Mouse (Mus musculus): ENCODE data around the gene Immp2l. TPM values are rescaled to one million over a fixed set of nuclear protein-coding genes. Genes with fewer than 3 reads are reported as not detected.

Immp2l gene
- total RNA-seq, 2 experiments from 2014 or later = 33.7 to 34.9 TPM

DNA sequence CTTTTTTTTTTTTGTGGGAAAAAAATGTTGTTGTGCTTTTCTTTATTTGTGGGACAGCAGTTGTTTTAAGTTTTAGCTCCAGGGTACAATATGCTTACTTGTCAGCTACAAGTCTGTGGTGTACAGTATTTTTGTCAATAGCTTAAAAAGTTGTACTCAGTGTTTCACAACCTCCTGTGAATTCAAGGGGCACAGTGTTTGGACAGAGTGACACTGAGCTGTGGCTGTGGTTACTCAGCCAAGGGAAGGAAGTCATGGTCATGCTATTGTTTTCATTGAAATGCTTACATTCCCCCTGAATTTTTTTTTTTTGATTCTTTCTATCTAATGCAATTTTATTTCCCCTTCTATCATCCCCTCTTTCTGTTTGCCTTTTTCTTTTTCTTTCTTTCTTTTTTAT is 159.0 kb downstream of the Immp2l start:
- DNase-seq = no peak

DNA sequence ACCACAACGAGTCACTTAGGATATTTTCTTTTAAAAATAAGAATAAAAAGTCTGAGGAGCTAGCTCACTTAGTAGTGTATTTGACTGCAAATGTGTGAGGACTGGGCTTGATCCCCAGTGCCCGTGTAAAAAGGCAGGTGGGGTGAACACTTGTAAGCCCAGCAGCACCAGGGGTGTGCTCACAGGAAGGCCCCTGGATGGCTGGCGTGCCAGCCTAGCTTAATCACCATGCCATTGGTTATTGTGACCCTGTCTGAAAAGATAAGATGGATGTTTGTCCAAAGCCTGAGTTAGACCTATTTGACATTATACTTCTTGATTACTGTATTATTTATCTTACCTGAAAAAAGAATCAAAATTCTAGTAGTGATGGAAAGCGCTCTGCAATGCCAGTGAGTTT is 161.2 kb downstream of the Immp2l start:
- no peak for DNase-seq

DNA sequence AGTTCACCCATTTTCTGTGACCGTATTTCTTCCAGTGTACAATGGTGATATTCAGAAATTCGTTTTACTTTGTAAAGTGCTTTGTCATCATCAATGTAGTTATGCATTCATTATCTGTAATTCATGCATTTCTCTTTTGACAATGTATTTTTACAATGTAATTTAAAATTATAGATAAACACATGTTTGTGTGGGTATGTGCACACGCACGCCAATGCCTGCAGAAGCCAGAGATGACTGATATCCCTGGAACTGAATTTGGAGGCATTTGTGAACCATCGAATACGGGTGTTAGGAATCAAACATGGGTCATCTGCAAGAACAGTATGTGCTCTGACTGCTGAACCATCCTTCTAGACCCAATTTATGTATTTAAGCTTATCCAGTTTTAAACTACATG is 161.6 kb downstream of the Immp2l start:
- no peak for DNase-seq

DNA sequence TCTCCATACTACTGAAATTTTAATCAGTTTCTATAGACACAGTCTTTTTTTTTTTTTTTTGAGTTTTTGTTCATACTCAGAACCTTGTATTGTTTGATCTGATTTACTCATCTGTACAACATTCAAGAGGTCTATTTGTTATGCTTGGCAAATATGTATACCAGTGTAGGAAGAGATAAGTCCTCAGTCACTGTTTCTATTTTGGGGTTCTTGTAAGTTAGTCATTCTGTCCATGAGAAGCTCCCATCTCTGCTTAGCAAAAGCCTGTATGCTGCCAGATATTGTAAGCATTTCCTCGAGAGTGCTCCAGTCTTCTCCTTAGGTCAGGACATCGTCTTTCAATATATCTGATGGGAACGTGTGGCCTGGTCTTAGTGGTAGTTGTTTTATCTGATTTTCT is 168.9 kb downstream of the Immp2l start:
- DNase-seq = no peak

DNA sequence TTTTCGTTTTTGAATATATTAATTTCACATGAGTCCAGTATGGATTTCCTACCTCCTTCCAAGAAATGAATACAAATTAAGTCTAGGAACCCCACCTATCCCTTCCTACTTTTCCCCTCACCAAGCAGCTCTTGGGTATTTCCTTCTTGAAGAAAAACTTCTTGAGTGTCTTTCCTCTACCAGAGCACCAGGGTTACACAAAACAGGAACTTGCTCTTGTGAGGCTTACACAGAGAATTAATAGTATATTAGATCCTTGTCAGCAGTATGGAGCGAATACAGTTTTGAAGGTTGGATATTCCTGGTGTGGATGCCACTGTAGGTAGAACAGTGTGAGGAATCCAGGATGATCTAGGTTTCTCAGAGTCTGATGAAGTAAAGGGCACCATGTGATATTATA is 172.5 kb downstream of the Immp2l start:
- DNase-seq = no peak

DNA sequence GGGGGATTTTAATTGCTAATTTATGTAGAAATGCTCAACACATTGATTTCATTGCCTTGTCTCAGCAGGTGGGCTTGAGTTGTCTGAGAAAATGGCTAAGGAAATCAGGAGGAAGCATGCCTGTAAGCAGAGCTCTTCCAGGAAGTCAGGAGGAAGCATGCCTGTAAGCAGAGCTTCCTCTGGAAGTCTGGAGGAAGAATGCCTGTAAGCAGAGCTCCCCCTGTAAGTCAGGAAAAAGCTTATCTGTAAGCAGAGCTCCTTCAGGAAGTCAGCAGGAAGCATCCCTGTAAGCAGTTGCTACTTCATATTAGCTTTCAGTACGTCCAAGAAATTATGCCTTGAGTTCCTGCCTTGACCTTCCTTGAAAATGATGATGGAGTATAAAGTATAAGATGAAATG is 191.3 kb downstream of the Immp2l start:
- no peak for DNase-seq

DNA sequence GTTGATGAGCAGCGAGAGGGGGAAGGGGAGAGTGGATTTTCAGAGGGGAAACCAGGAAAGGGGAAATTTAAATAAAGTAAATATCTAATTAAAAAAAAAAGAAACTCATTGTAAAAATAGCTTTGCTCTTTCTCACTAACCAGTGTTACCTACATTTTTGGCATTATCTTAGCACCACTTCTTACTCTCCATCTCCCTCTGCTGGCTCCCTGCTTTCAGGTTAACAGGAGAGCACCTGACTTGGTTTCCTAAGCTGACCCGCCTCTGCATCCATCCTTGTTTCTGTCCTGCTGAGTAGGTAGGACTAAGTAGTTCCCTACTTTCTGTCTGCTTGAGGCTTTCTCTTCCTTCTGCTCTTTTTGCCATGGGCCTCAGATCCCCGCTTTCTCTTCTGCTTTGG is 198.0 kb downstream of the Immp2l start:
- DNase-seq = peak in 1 of 2 experiments; percentile 17

DNA sequence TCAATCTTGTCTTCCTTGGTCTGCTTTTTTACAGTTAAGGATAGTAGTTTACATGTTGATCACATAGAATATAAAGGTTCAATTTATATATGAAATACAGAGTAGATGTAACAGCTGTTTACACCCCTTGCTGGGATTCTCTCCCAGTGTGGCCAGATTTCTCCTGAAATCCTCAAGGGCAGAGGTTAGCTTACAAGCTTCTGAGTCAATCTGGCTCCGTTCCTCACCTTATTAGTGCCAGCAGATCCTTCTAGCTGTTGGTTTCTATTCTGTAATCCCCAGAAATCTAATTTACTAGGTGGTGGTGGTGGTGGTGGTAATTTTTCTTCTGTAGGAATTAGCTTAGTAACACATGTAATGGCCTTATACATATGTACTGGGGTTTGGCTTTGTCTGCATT is 199.8 kb downstream of the Immp2l start:
- DNase-seq = no peak

DNA sequence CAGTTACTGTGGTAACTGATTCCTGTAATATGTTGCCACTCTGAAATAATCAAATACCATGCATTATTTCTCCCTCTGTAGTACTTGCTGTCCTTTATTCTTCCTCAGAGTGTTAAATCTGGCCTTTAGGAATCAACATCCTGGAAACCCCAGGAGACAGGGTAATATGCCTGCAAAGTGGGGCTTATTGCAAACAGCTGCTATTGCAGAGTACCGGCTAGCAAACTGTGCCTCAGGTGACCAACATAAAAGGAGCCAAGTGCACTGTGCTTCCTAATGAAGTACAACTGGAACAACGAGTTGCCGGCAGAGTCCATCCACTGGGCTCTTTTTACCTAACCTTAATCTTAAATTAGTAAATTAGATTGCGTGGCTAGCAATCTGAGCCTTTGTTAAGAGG is 200.6 kb downstream of the Immp2l start:
- DNase-seq = no peak

DNA sequence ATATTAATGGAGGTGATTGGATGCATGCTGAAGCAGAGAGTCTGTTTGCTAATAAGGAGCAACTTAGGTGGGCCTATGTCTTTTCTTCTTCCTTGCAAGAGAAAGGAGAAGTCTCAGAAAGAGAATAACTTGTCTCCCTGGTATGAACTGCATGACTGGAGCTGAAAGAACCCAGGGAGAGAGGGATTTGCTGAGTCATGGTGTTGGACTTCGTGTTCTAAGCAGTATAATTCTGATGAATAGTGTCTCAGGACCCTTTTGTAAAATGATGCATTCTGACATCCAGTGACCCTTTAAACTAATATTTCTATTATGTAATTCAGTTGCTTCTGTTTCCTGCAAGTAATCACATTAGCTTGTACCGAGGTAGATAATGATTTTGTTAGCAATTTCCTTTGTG is 208.1 kb downstream of the Immp2l start:
- no peak for DNase-seq

DNA sequence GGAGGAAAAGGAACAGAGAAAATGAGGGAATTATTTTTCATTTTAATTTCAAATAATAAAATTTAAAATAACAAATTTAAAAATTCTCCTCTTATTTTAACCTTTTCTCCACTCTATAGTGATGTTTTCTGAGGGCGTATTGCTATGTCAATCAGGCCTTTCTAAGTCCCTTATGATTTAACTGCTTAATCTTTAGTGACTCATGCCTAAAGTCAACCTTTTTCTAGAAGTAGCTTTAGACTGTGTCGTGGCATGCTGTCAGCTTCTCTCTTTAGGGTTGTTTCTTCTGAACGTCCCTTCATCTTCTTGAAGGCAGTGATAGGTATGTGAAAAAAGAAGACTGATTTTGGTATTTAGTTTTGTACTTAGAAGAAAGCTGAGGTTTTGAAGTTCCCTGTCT is 214.0 kb downstream of the Immp2l start:
- DNase-seq = no peak

DNA sequence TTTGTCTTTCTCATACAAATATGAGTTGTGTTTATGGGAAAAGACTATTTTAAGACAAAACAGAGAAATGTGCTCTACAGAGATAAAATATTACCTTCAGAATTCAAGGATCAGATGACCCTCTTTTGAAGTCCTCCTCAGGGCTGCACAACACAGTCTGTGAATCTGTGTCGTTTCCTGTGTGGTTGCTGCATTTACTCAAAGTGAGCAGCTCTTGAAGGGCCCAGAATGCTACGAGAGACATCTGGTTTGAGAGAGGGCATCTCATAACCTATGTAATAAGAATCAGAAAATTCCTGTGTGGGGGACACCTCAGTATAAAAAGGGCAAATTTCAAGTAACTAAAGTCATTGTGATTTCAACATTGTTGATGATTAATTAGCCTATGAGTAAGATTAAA is 217.3 kb downstream of the Immp2l start:
- no peak for DNase-seq

DNA sequence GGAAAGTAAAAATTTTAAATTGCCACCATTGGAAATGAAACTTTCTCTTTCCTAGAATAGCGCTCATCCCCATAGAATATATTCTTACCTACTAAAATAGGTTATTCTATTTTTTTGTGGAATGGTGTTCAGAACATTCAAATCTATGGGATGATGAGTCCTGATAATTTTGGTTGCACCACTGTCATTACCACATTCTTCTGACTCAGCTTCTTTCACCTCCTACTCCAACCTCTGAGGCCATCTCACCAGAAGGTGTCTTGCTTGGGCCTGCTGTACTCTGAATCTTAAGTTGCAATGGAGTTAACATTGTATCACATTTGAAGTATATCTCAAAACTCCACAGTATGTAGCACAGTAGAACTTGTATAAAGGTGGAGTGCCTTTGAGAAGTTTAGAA is 224.4 kb downstream of the Immp2l start:
- no peak for DNase-seq

DNA sequence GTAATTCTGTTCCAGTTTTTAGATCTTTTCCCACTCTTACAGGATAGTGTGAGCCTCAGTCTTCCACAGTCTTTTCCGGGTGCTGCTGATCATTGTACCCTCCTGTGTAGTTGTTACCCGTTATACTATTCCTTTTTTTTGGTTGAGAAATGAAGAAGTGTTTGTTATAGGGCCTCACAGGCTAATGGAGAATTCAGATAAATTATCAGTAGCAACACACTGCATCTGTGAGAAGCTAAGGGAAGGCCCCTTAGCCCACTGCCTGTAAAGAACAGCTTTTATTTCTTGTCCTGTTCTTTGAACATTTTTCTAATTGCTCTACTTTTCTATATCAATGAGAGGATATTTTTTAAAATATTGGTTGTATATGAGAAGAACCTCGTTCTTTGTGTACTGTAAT is 226.2 kb downstream of the Immp2l start:
- no peak for DNase-seq

DNA sequence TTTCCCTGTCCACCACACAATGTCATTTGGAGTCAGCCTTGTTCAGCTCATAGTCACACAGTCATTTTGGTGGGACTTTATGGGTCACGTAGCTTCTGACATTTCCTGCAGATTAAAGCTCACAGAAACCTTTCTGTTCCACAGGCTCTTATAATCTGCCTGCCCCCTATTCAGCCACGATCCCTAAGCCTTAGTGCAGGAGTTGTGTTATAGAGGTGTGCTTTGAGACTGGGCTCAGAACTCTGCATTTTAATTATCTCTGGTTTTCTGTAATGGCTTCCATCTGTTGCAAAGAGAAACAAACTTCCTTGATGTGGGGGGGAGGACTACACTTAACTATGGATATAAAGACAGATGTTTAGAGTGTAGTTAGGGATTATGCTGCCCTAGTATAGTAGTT is 234.0 kb downstream of the Immp2l start:
- no peak for DNase-seq

DNA sequence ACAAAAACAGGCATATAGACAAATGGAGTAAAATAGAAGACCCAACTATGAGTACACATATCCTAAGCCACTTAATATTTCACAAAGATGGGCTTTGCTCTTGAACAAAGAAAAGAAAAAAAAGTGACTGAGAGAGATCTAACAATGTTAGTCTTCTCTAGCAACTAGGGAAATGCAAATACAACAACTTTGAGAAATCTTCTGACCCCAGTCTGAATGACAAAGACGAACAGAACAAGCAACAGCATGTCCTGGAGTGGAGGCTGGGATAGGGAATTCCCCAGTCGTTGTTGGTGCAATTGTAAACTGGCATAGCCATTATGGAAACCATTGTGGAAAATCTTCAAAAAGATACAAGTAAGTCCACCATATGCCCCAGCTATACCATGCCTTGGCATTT is 235.7 kb downstream of the Immp2l start:
- no peak for DNase-seq

DNA sequence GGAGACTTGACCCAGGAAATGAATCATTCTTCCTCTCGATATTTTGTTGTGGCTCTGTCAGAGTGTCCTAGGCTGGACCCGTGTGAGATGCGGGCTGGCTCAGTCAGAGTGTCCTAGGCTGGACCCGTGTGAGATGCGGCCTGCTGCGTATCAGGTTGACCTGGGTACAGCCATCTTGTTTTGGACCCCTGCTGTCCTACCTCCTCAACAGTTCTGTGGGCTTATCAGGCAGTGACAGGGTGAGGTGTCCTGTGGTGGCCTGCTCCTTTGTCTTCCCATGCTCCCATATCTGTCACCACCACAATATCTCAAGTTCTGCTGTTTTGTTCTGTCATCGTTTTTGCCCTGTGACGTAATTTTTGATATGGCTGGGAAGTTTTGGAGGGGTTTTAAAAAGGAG is 250.2 kb downstream of the Immp2l start:
- no peak for DNase-seq

DNA sequence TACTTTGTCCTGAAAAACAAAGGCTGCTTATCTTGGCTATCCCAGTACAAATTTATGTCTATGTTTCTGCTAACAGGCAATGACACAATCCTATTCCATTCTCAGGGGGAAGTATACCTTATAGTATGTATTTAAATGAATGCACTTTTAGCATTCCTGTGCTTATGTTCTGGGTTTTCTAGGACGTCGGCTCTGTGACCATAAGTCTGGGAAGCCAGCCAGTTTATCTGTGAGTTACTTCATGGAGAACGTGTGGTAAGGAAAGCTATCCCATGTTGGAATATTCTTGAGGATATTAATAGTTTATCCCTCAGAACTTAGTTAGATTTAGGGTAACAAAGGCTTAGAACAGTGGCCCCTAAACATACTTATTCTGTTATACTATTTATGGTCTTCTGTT is 251.5 kb downstream of the Immp2l start:
- DNase-seq = no peak

DNA sequence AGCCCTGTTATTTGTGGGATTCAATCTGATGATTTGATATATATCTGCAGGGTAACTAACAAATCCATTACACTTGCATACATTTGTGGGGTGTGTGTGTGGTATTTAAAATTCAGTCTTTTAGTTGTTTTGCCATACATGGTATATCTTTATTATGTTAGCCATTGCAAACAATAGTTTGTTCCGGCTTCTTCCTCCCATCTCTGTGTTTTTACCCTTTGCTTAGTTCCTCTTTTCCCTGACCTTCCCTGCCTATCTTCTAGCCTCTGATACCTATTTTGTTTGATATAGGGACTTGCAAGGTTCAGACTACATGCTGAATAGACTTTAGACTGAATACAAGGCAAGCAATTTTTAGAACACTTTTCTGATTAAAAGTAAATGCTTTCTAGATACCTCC is 254.0 kb downstream of the Immp2l start:
- DNase-seq = no peak

DNA sequence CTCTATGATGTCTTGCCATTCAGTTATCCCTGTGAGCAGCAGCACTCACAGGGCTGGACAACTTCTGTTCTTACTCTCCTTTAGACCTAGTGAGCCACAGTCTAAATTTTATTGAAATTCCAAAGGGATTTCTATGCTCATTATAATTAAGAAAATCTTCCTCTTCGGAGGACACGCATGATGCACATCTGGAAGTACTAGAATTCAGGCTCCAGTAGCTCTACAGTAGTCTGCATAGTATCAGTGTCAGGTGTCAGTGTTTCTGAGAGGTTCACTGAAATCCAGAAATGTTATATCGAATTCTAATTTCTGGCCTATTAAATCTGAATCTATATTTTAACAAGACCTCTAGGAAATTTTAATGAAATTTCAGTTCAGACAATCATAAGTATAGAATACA is 265.2 kb downstream of the Immp2l start:
- DNase-seq = no peak

DNA sequence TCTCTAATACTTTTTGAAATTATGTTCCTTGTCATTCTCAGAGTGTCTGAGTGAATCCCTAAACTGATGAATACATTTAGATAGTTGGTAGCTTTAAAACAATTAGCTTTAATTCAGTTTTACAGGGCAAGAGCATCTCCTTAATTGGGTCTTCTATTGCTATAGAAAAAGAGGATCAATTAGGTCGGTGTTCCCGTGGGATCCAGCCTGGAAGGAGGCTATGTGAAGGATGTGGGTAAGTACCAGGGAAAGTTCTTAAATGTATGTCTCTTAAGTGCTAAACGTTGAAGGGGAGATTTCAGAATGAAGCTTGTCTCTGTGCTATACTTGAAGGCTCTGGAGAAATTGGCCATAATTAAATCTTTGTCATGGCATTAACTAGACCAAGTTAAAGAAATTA is 283.1 kb downstream of the Immp2l start:
- DNase-seq = no peak

DNA sequence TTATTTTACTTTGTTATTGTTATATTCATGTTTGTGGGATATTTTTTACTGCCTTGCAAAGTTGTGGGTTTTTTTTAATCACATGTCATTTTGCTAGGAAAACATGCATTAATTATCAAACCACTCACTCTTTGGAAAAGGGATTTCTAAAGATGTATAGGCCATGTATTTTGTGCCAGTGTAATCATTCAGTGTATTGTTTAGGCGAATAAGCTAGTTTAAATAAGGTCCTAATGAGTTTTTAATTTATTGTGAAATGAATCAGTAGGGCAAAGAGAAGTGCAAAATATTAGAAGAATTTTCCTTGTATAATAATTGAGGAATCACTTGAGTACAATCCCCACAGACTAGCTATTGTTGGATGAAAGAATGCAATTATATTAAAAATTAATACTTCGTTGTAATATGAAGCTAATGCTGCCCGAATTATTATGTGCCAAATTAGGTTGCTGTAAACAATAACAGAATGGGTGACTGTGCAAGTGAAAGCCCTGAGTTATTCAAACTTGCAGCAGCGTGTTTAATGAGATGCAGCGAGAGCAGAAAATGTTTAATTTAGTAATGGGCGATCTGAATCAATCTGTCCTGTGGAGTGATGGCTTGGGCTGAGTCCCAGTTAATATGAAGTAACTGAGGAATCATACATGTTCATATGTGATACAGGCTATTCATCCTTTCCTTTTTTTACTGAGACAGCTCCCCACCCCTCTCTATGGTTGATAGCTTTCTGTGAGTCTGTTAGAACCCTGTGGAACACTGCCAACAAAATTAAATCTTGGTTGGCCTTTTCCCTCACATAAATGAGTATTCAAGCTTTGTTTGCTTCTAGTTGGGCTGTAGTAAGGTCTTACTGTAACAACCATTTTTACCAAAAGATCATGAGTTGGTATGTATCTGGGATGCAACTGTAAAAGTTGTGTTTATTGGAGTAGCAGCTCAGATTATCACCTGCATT is 285.1 kb downstream of the Immp2l start:
- no peak for DNase-seq

DNA sequence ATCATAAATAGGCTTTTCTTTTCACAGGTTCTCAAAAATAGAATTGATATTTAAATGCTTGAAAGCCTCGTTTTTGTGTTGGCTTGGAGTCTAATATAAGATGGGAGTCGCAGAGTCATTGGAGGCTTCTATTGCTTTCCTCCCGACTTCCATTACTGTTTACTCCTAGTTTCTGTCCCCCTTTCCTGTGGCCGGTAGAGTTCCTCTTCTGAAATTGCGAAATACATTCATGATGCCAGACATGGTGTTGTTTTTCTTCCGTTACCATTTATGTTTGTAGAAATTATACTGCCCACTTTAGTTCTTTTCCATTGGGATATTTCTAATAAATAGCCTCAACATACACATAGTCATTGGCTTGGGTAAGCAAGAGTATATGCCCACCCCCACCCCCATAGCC is 289.5 kb downstream of the Immp2l start:
- DNase-seq = no peak

DNA sequence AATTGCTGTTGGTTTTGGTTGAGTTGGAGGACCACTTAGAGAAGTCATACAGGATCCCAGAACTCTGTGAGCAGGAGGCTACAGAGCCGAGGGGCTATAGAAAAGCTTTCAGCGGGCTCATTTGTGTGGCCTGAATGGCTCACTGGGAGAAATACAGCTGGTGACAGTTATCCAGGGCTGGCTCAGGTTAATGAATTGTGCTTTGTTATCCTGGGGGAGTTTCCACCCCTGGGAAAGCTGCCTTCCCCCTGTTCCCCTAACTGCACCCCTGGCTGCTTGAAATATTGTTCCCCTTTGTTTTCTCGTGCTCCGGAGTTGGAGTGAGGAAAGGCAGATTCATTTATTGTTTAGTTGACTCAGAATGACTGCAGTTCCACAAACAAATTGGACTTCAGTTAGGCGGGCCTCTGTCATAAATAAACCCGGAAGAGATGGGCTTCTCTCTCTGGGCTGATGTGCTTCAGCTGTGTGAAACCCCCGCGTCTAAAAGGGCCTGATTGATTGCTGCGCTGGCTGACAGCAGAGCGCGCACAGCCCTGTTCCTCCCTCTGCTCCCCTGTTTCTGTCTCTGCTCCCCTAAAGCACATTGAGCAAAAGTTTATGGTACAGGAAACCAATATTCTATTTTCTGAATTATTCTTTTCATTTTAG is 291.0 kb downstream of the Immp2l start:
- DNase-seq = no peak

Data from heart, adult 18-20 months (tissue).